Mouse (Mus musculus) right cerebral cortex, postnatal 14 days (tissue): Measurements from ENCODE around the gene Zkscan16.

Experiments
- DNase-seq: peaks from one replicate; pipeline ENCODE4 v3.0.0; 2022

Zkscan16 gene

GRCm38 (mm10) chr4:59002948-59003805, 59.7 kb downstream of the Zkscan16 start, which contains the start of gene Gm20503:
Gene Gm20503, plus strand, starts transcription at chr4:59003210.
- DNase-seq: peak; percentile 89

- DNase-seq: no peak
Measured at GRCm38 (mm10) chr4:59003806-59004200, 60.4 kb downstream of the Zkscan16 start.

- DNase-seq: no peak
Measured at GRCm38 (mm10) chr4:59006211-59006610, 62.8 kb downstream of the Zkscan16 start.

GRCm38 (mm10) chr4:59007016-59007415, 63.6 kb downstream of the Zkscan16 start:
- DNase-seq: no peak
